Mouse (Mus musculus): ENCODE results near the gene Gsk3a. TPM values are rescaled to one million over a fixed set of nuclear protein-coding genes. Genes with fewer than 3 reads are reported as not detected.

The Gsk3a gene
- polyA plus RNA-seq (2015; fragmentation: Nextera tagmentation; extraction: Ambion mirVana) = 4.3 and 5.1 TPM in 2 replicates

- peak; percentile 98 for DNase-seq
- Histone ChIP-seq H3K9ac (replicated peaks) (peak within 1 kb of the TSS; percentile 98), H3K4me1 (ENCODE audit: insufficient read depth) (peaks cover 10% of the 10 kb centered on the region), H3K9me3 (ENCODE audit: low read length) (no peaks in the 10 kb centered on the region), H3K36me3 (replicated peaks; ENCODE audit: insufficient read depth, low read length) (peaks cover 19% of the 10 kb centered on the region), H3K4me2 (ENCODE audit: low read depth, low read length) (peak within 1 kb of the TSS; percentile 79), H3K27me3 (ENCODE audit: insufficient read depth, low read length) (no peaks in the 10 kb centered on the region), H3K27ac (ENCODE audit: low read depth) (peak within 1 kb of the TSS; percentile 76), H3K4me3 (ENCODE audit: low read depth, low read length) (peak within 1 kb of the TSS; percentile 94)
- under 1% methylated on average over 57 of the region's 76 CpGs for WGBS (ENCODE audit: insufficient replicate concordance)
- TF ChIP-seq EP300 (IDR thresholded peaks at IDR 0.05; ENCODE audit: low read depth) (no peak), CTCF (IDR thresholded peaks at IDR 0.05; ENCODE audit: low read depth) (0 out of 2 replicates have a peak, but pooled peaks have one; percentile 1)
- ATAC-seq = peak; percentile 83
Observed at GRCm38 (mm10) chr7:25237249-25238014, at the start of gene Gsk3a. Gene Gsk3a, minus strand, starts transcription at chr7:25237851.

GRCm38 (mm10) chr7:25286989-25287388 lies 49.3 kb upstream of the Gsk3a start:
- H3K27me3 ChIP-seq (ENCODE audit: insufficient read depth, low read length) = no peaks in the 10 kb centered on the region
- H3K27ac ChIP-seq (ENCODE audit: low read depth) = no peak overlapping the region
- no peak overlapping the region for H3K4me3 ChIP-seq (ENCODE audit: low read depth, low read length)
- ATAC-seq (no peak), DNase-seq (no peak)
- 84% methylated on average over 8 of the region's 8 CpGs for WGBS (ENCODE audit: insufficient replicate concordance)
- peaks cover 73% of the 10 kb centered on the region for H3K36me3 ChIP-seq (replicated peaks; ENCODE audit: insufficient read depth, low read length)
- H3K9me3 ChIP-seq (ENCODE audit: low read length) = no peaks in the 10 kb centered on the region
- peaks cover 18% of the 10 kb centered on the region for H3K4me1 ChIP-seq (ENCODE audit: insufficient read depth)
- H3K9ac ChIP-seq (replicated peaks) = no peak overlapping the region
- no peak for TF ChIP-seq EP300 (IDR thresholded peaks at IDR 0.05; ENCODE audit: low read depth)
- 0 out of 2 replicates have a peak, but pooled peaks have one; percentile 6 for TF ChIP-seq CTCF (IDR thresholded peaks at IDR 0.05; ENCODE audit: low read depth)
- H3K4me2 ChIP-seq (ENCODE audit: low read depth, low read length) = no peak overlapping the region

- Histone ChIP-seq H3K27me3 (ENCODE audit: insufficient read depth, low read length) (no peaks in the 10 kb centered on the region), H3K9me3 (ENCODE audit: low read length) (no peaks in the 10 kb centered on the region), H3K36me3 (replicated peaks; ENCODE audit: insufficient read depth, low read length) (peaks cover 60% of the 10 kb centered on the region), H3K27ac (ENCODE audit: low read depth) (no peak overlapping the region), H3K9ac (replicated peaks) (no peak overlapping the region), H3K4me2 (ENCODE audit: low read depth, low read length) (no peak overlapping the region), H3K4me3 (ENCODE audit: low read depth, low read length) (no peak overlapping the region), H3K4me1 (ENCODE audit: insufficient read depth) (peaks cover 27% of the 10 kb centered on the region)
- DNase-seq = no peak
- WGBS (ENCODE audit: insufficient replicate concordance) = 88% methylated on average over 20 of the region's 20 CpGs
- TF ChIP-seq EP300 (IDR thresholded peaks at IDR 0.05; ENCODE audit: low read depth) (no peak), CTCF (IDR thresholded peaks at IDR 0.05; ENCODE audit: low read depth) (no peak)
- ATAC-seq = no peak
Observed at GRCm38 (mm10) chr7:25285511-25286238, 48.0 kb upstream of the Gsk3a start.

- Histone ChIP-seq H3K9ac (replicated peaks) (no peak overlapping the region), H3K9me3 (ENCODE audit: low read length) (no peaks in the 10 kb centered on the region), H3K4me2 (ENCODE audit: low read depth, low read length) (no peak overlapping the region), H3K27me3 (ENCODE audit: insufficient read depth, low read length) (no peaks in the 10 kb centered on the region), H3K27ac (ENCODE audit: low read depth) (no peak overlapping the region), H3K36me3 (replicated peaks; ENCODE audit: insufficient read depth, low read length) (peaks cover 51% of the 10 kb centered on the region), H3K4me3 (ENCODE audit: low read depth, low read length) (no peak overlapping the region), H3K4me1 (ENCODE audit: insufficient read depth) (peaks cover 37% of the 10 kb centered on the region)
- DNase-seq (peak; percentile 31), ATAC-seq (no peak)
- WGBS (ENCODE audit: insufficient replicate concordance) = 76% methylated on average over 5 of the region's 5 CpGs
- TF ChIP-seq EP300 (IDR thresholded peaks at IDR 0.05; ENCODE audit: low read depth) (no peak), CTCF (IDR thresholded peaks at IDR 0.05; ENCODE audit: low read depth) (no peak)
Observed at GRCm38 (mm10) chr7:25284766-25285165, 47.1 kb upstream of the Gsk3a start.

- TF ChIP-seq EP300 (IDR thresholded peaks at IDR 0.05; ENCODE audit: low read depth) (no peak), CTCF (IDR thresholded peaks at IDR 0.05; ENCODE audit: low read depth) (no peak)
- Histone ChIP-seq H3K4me2 (ENCODE audit: low read depth, low read length) (peak overlapping the region; percentile 99), H3K9me3 (ENCODE audit: low read length) (no peaks in the 10 kb centered on the region), H3K36me3 (replicated peaks; ENCODE audit: insufficient read depth, low read length) (peaks cover 45% of the 10 kb centered on the region), H3K4me1 (ENCODE audit: insufficient read depth) (peaks cover 41% of the 10 kb centered on the region), H3K27ac (ENCODE audit: low read depth) (peak overlapping the region; percentile 35), H3K27me3 (ENCODE audit: insufficient read depth, low read length) (no peaks in the 10 kb centered on the region), H3K9ac (replicated peaks) (peak overlapping the region; percentile 13; the same call in 1 of the 2 replicates), H3K4me3 (ENCODE audit: low read depth, low read length) (peak overlapping the region; percentile 78)
- DNase-seq (no peak), ATAC-seq (no peak)
- WGBS (ENCODE audit: insufficient replicate concordance) = 52% methylated on average over 2 of the region's 2 CpGs
Observed at GRCm38 (mm10) chr7:25284171-25284570, 46.5 kb upstream of the Gsk3a start.

- DNase-seq = peak; percentile 37
- 14% methylated on average over 5 of the region's 5 CpGs for whole genome bisulfite sequencing (ENCODE audit: insufficient replicate concordance)
- Histone ChIP-seq H3K4me3 (ENCODE audit: low read depth, low read length) (peak overlapping the region; percentile 78), H3K27me3 (ENCODE audit: insufficient read depth, low read length) (no peaks in the 10 kb centered on the region), H3K9me3 (ENCODE audit: low read length) (no peaks in the 10 kb centered on the region), H3K4me2 (ENCODE audit: low read depth, low read length) (peak overlapping the region; percentile 99), H3K9ac (replicated peaks) (peak overlapping the region; percentile 88), H3K27ac (ENCODE audit: low read depth) (peak overlapping the region; percentile 93), H3K4me1 (ENCODE audit: insufficient read depth) (peaks cover 41% of the 10 kb centered on the region), H3K36me3 (replicated peaks; ENCODE audit: insufficient read depth, low read length) (peaks cover 39% of the 10 kb centered on the region)
- ATAC-seq = no peak
- TF ChIP-seq CTCF (IDR thresholded peaks at IDR 0.05; ENCODE audit: low read depth) = no peak
- TF ChIP-seq EP300 (IDR thresholded peaks at IDR 0.05; ENCODE audit: low read depth) = no peak
Observed at GRCm38 (mm10) chr7:25283637-25284036, 46.0 kb upstream of the Gsk3a start.
